Mouse (Mus musculus): ENCODE measurements around the gene Scyl2. TPM values are rescaled to one million over a fixed set of nuclear protein-coding genes. Genes with fewer than 3 reads are reported as not detected.
"Not testable (repeated sequence)": the region's sequence is repeated elsewhere in the genome, so short reads cannot be mapped to it uniquely, and the experiment has no call there.

Gene Scyl2
- total RNA-seq, 1 experiment from 2014 or later, result 57.4 TPM

- ATAC-seq (ENCODE audit: extremely low read depth, insufficient number of reproducible peaks, low FRiP score, poor library complexity, severe bottlenecking), result no peak
Observed at GRCm38 (mm10) chr10:89682157-89682556, 3.9 kb downstream of the Scyl2 start.

- no peak for ATAC-seq (ENCODE audit: extremely low read depth, insufficient number of reproducible peaks, low FRiP score, poor library complexity, severe bottlenecking)
Observed at GRCm38 (mm10) chr10:89681706-89682105, 4.4 kb downstream of the Scyl2 start.

- 0 out of 2 replicates have a peak, but pooled peaks have one; percentile 16 for ATAC-seq (ENCODE audit: extremely low read depth, insufficient number of reproducible peaks, low FRiP score, poor library complexity, severe bottlenecking)
Observed at GRCm38 (mm10) chr10:89680517-89680916, 5.6 kb downstream of the Scyl2 start.

GRCm38 (mm10) chr10:89679448-89679847, 6.6 kb downstream of the Scyl2 start:
- no peak for ATAC-seq (ENCODE audit: extremely low read depth, insufficient number of reproducible peaks, low FRiP score, poor library complexity, severe bottlenecking)

GRCm38 (mm10) chr10:89678054-89678453, 8.0 kb downstream of the Scyl2 start:
- ATAC-seq (ENCODE audit: extremely low read depth, insufficient number of reproducible peaks, low FRiP score, poor library complexity, severe bottlenecking), result no peak

GRCm38 (mm10) chr10:89676609-89677008, 9.5 kb downstream of the Scyl2 start:
- ATAC-seq (ENCODE audit: extremely low read depth, insufficient number of reproducible peaks, low FRiP score, poor library complexity, severe bottlenecking), result no peak

GRCm38 (mm10) chr10:89670371-89670770, 15.7 kb downstream of the Scyl2 start:
- not testable (repeated sequence) for ATAC-seq (ENCODE audit: extremely low read depth, insufficient number of reproducible peaks, low FRiP score, poor library complexity, severe bottlenecking)

- no peak for ATAC-seq (ENCODE audit: extremely low read depth, insufficient number of reproducible peaks, low FRiP score, poor library complexity, severe bottlenecking)
Observed at GRCm38 (mm10) chr10:89667571-89667970, 18.5 kb downstream of the Scyl2 start.

- no peak for ATAC-seq (ENCODE audit: extremely low read depth, insufficient number of reproducible peaks, low FRiP score, poor library complexity, severe bottlenecking)
Observed at GRCm38 (mm10) chr10:89665679-89666078, 20.4 kb downstream of the Scyl2 start.

- no peak for ATAC-seq (ENCODE audit: extremely low read depth, insufficient number of reproducible peaks, low FRiP score, poor library complexity, severe bottlenecking)
Observed at GRCm38 (mm10) chr10:89664977-89665645, 21.0 kb downstream of the Scyl2 start.

GRCm38 (mm10) chr10:89656366-89656765, 29.7 kb downstream of the Scyl2 start:
- ATAC-seq (ENCODE audit: extremely low read depth, insufficient number of reproducible peaks, low FRiP score, poor library complexity, severe bottlenecking), result no peak

- no peak for ATAC-seq (ENCODE audit: extremely low read depth, insufficient number of reproducible peaks, low FRiP score, poor library complexity, severe bottlenecking)
Observed at GRCm38 (mm10) chr10:89652912-89653311, 33.2 kb downstream of the Scyl2 start.

GRCm38 (mm10) chr10:89651691-89652090, 34.4 kb downstream of the Scyl2 start:
- ATAC-seq (ENCODE audit: extremely low read depth, insufficient number of reproducible peaks, low FRiP score, poor library complexity, severe bottlenecking), result no peak

- ATAC-seq (ENCODE audit: extremely low read depth, insufficient number of reproducible peaks, low FRiP score, poor library complexity, severe bottlenecking), result no peak
Observed at GRCm38 (mm10) chr10:89646918-89647317, 39.2 kb downstream of the Scyl2 start.

GRCm38 (mm10) chr10:89637001-89637400, 49.1 kb downstream of the Scyl2 start:
- no peak for ATAC-seq (ENCODE audit: extremely low read depth, insufficient number of reproducible peaks, low FRiP score, poor library complexity, severe bottlenecking)

- ATAC-seq (ENCODE audit: extremely low read depth, insufficient number of reproducible peaks, low FRiP score, poor library complexity, severe bottlenecking), result no peak
Observed at GRCm38 (mm10) chr10:89635018-89635417, 51.1 kb downstream of the Scyl2 start.

- ATAC-seq (ENCODE audit: extremely low read depth, insufficient number of reproducible peaks, low FRiP score, poor library complexity, severe bottlenecking), result no peak
Observed at GRCm38 (mm10) chr10:89633736-89634426, 52.2 kb downstream of the Scyl2 start.

- ATAC-seq (ENCODE audit: extremely low read depth, insufficient number of reproducible peaks, low FRiP score, poor library complexity, severe bottlenecking), result no peak
Observed at GRCm38 (mm10) chr10:89633121-89633520, 53.0 kb downstream of the Scyl2 start.

GRCm38 (mm10) chr10:89631831-89632230, 54.3 kb downstream of the Scyl2 start:
- no peak for ATAC-seq (ENCODE audit: extremely low read depth, insufficient number of reproducible peaks, low FRiP score, poor library complexity, severe bottlenecking)

- no peak for ATAC-seq (ENCODE audit: extremely low read depth, insufficient number of reproducible peaks, low FRiP score, poor library complexity, severe bottlenecking)
Observed at GRCm38 (mm10) chr10:89630564-89630963, 55.5 kb downstream of the Scyl2 start.
